Mouse (Mus musculus) midbrain, embryonic 11.5 days (tissue): ENCODE measurements at regions not wholly inside any gene's neighbourhood (a gene's known extent, or its start where the extent isn't known, plus 50 kb on each side); places are given as distances from the start of the nearest gene placed in this dataset.

ENCODE experiments used
- ATAC-seq: fragments of 200-750 bp; cut with Nextera tagmentation; 2 replicates; pipeline ENCODE4 v1.8.0; 2017; ENCODE audit warnings: moderate TSS enrichment, moderate library complexity; ENCODE audit not compliant: low FRiP score
- DNase-seq: peaks from one replicate; pipeline ENCODE4 v3.0.0; 2015; ENCODE audit warnings: low spot score; ENCODE audit errors: missing footprints
- H3K27ac ChIP-seq: fragments of 300-500 bp; sonication (generic); 2 replicates; pipeline ENCODE4 v1.5.1; 2014; ENCODE audit warnings: low read depth, low read length
- H3K27me3 ChIP-seq: fragments of 300-500 bp; sonication (generic); 2 replicates; pipeline ENCODE4 v1.6.1; 2014; ENCODE audit warnings: mild to moderate bottlenecking, low read length, moderate library complexity, mixed read lengths; ENCODE audit not compliant: control insufficient read depth, insufficient read depth
- H3K36me3 ChIP-seq: fragments of 300-500 bp; sonication (generic); 2 replicates; pipeline ENCODE4 v1.6.1; 2014; ENCODE audit warnings: mild to moderate bottlenecking, low read length, moderate library complexity, mixed read lengths; ENCODE audit not compliant: control insufficient read depth, insufficient read depth
- H3K4me1 ChIP-seq: fragments of 300-500 bp; sonication (generic); 2 replicates; pipeline ENCODE4 v1.6.1; 2014; ENCODE audit warnings: low read length; ENCODE audit not compliant: control insufficient read depth, insufficient read depth
- H3K4me2 ChIP-seq: fragments of 300-500 bp; sonication (generic); 2 replicates; pipeline ENCODE4 v1.6.1; 2014; ENCODE audit warnings: mild to moderate bottlenecking, moderate library complexity
- H3K4me3 ChIP-seq: fragments of 300-500 bp; sonication (generic); 2 replicates; pipeline ENCODE4 v1.5.1; 2014; ENCODE audit warnings: low read depth, low read length
- H3K9ac ChIP-seq: fragments of 300-500 bp; sonication (generic); 2 replicates; pipeline ENCODE4 v1.6.1; 2014; ENCODE audit warnings: low read length
- H3K9me3 ChIP-seq: fragments of 300-500 bp; sonication (generic); 2 replicates; pipeline ENCODE4 v1.6.1; 2016; ENCODE audit warnings: low read length; ENCODE audit not compliant: control insufficient read depth
- WGBS: fragments of 180-500 bp; shearing (Covaris S2); extraction: QIAGEN DNeasy Blood & Tissue Kit; methylation state at CpG from one replicate; pipeline ENCODE4 v1.1.7; 2014; 5-methylcytosine and 5-hydroxymethylcytosine counted together

DNA sequence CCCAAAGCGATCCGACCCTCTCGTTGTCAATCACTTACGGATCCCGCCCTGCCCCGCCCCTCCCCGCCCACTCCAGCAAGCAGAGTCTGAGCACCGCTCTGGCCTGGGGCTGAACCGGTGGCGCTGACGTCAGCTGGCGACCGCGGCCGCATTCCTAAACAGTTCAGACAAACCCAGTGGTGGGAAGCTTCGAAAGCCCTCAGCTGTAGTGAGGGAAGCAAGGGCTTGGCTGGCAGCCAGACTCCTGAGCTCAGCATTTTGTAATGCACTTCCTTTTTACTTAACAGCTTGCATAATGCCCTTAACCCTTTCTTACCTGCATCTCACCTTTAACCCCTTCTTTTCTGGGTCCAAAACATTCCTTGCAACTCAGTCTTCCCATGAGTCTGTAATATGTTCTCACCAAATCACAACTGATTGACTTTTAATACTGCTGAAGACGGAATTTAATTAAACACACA, 213.0 kb upstream of the Smim15 start:
- Histone ChIP-seq H3K9me3 (no peaks in the 10 kb centered on the region), H3K4me1 (peaks cover 24% of the 10 kb centered on the region), H3K36me3 (no peaks in the 10 kb centered on the region), H3K4me2 (peak overlapping the region; percentile 21), H3K27me3 (no peaks in the 10 kb centered on the region), H3K27ac (no peak overlapping the region), H3K4me3 (no peak overlapping the region), H3K9ac (no peak overlapping the region)
- peak; percentile 97 for DNase-seq
- ATAC-seq, result peak; percentile 99
- 3% methylated on average over 17 of the region's 17 CpGs for WGBS

DNA sequence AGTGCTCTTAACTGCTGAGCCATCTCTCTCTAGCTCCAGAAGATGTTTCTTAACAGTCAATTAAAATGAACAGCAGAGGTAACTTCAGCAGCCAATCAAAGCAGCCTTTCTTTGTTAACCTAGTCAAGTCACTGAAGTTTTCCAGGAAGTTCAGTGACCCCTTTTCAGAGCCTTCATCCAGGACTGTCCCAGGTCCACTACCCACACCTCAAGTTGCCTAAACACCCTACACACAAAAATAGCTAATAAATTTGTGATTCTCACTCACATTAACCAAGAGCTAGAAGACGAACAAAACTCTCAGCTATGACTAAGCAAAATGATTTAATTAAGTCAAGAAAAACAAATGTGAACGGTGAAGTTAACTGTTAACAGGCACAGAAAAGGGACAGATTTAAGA, 214.0 kb upstream of the Smim15 start:
- 72% methylated on average over 2 of the region's 2 CpGs for WGBS
- Histone ChIP-seq H3K4me3 (no peak overlapping the region), H3K4me2 (no peak overlapping the region), H3K27ac (no peak overlapping the region), H3K27me3 (no peaks in the 10 kb centered on the region), H3K4me1 (peaks cover 16% of the 10 kb centered on the region; the same call in 1 of the 2 replicates), H3K9me3 (no peaks in the 10 kb centered on the region), H3K9ac (no peak overlapping the region), H3K36me3 (no peaks in the 10 kb centered on the region)
- no peak for ATAC-seq
- DNase-seq, result no peak

DNA sequence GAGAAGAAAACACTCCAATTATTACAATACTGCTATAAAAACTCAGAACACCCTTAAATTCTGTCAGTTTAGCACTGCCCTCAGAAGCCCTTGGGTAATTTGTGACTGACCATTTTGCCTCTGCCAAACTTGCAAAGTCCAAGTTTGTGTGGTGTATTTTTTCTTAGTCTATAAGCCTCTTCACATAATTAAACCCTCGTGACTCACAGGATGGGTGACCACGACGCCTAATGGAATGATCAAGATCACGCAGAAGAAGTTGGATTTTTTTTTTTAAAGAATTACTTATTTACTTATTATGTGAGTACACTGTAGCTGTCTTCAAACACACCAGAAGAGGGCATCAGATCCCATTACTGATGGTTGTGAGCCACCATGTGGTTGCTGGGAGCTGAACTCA, 214.4 kb upstream of the Smim15 start:
- no peak overlapping the region for H3K4me3 ChIP-seq
- no peaks in the 10 kb centered on the region for H3K36me3 ChIP-seq
- peaks cover 13% of the 10 kb centered on the region; the same call in 1 of the 2 replicates for H3K4me1 ChIP-seq
- H3K27me3 ChIP-seq, result no peaks in the 10 kb centered on the region
- WGBS, result 95% methylated on average over 4 of the region's 4 CpGs
- H3K27ac ChIP-seq, result no peak overlapping the region
- no peak for ATAC-seq
- no peak overlapping the region for H3K9ac ChIP-seq
- no peak overlapping the region for H3K4me2 ChIP-seq
- no peak for DNase-seq
- no peaks in the 10 kb centered on the region for H3K9me3 ChIP-seq

DNA sequence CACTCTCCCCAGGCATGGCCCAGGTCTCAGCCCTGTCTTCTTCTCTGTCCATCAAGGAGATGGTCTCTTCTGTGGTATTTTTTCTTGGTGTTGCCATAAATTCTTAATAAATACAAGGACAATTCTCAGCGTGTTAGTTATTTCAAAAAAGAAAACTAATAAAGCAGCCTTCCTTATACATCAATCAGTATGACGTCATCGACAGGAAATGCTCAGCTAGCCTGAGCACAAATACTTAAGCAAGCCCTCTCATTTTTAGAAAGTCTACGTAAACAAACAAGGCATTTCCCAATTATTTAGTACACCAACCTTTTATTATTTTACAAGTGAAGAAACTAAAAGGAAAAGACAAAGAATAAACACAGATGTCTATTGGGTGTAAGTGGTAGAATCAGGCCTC, 218.6 kb upstream of the Smim15 start:
- Histone ChIP-seq H3K4me3 (no peak overlapping the region), H3K4me1 (peaks cover 5% of the 10 kb centered on the region; the same call in 1 of the 2 replicates), H3K9me3 (no peaks in the 10 kb centered on the region), H3K9ac (no peak overlapping the region), H3K27me3 (no peaks in the 10 kb centered on the region), H3K4me2 (no peak overlapping the region), H3K27ac (no peak overlapping the region), H3K36me3 (no peaks in the 10 kb centered on the region)
- DNase-seq, result no peak
- no peak for ATAC-seq
- WGBS, result 93% methylated on average over 4 of the region's 4 CpGs

DNA sequence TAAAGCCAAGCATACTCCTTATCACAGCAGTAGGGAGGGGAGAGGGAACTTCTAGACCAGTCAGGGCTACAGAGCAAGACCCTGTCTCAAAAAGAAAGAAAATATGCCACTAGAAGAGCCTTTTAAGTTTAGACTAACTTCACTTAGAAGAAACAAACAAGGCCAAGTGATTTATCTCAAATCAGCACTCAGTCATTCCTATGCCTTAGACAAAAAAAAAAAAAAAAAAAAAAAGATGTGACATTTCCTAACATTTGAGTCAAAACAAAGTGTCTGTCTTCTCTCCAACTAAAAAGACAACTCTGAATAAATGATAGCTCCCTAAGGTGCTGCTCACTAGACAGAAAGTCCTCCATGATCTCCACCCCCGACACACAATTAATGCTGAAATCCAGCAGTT, 220.9 kb upstream of the Smim15 start:
- H3K36me3 ChIP-seq, result no peaks in the 10 kb centered on the region
- H3K4me1 ChIP-seq, result peaks cover 8% of the 10 kb centered on the region; the same call in 1 of the 2 replicates
- 73% methylated on average over 1 of the region's 1 CpGs for WGBS
- H3K4me2 ChIP-seq, result no peak overlapping the region
- H3K27me3 ChIP-seq, result no peaks in the 10 kb centered on the region
- no peak for ATAC-seq
- no peaks in the 10 kb centered on the region for H3K9me3 ChIP-seq
- no peak overlapping the region for H3K9ac ChIP-seq
- DNase-seq, result no peak
- no peak overlapping the region for H3K4me3 ChIP-seq
- H3K27ac ChIP-seq, result no peak overlapping the region

DNA sequence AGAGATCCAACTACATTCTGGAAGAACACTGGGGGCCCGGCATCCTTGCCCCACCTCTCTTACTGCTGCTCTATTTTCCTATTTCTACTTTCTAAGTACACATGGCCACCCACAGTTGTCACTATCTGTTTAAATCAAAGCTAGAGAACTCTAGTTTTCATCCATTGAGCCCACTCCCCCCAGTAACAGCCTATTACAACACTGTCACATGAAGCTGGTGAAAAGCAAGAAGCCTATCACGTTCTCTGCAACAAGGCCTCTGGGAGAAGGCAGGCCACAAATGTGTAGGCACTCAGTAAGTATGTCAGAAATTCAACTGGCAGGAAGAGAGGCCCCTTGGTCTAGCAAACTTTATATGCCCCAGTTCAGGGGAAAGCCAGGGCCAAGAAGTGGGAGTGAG, 222.0 kb upstream of the Smim15 start:
- H3K9me3 ChIP-seq, result no peaks in the 10 kb centered on the region
- WGBS, result 67% methylated on average over 2 of the region's 2 CpGs
- ATAC-seq, result no peak

DNA sequence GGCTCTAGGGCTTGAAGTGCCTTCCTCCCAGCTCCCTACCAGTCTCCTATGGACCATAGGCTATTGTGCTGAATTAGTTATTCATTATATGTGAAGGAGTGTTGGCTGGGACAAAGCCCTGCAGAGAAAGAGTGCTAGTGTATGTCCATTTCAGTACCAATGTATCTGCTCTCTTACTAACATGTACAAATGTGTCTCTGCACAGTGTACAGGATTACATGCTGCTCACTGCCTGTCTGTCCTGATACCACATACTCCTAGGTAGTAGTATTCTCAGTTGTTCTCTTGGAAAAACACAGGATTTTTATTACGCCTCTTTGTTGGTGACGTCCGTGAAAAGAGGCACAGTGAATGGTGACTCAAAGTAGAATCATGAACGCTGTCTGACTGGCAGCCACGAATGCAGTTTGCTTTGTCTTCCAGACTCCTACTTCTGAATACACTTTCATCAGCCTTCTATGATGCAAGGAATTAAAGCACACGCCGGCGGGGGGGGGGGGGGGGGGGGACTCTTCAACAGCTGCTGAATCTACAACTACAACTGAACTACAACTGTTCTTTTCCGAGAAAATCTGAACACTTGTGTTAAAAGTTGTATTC, 230.6 kb upstream of the Smim15 start:
- Histone ChIP-seq H3K9me3 (no peaks in the 10 kb centered on the region), H3K4me2 (no peak overlapping the region), H3K27ac (no peak overlapping the region), H3K4me3 (no peak overlapping the region), H3K9ac (no peak overlapping the region), H3K27me3 (no peaks in the 10 kb centered on the region), H3K4me1 (peaks cover 16% of the 10 kb centered on the region), H3K36me3 (no peaks in the 10 kb centered on the region)
- 48% methylated on average over 9 of the region's 9 CpGs for WGBS
- DNase-seq, result no peak
- ATAC-seq, result peak; percentile 52; the same call in 1 of the 2 replicates

More for the DNA sequence above, 222.0 kb upstream of the Smim15 start:
- no peaks in the 10 kb centered on the region for H3K36me3 ChIP-seq
- no peak overlapping the region for H3K4me3 ChIP-seq
- DNase-seq, result no peak
- H3K9ac ChIP-seq, result no peak overlapping the region
- H3K4me2 ChIP-seq, result no peak overlapping the region
- no peak overlapping the region for H3K27ac ChIP-seq
- peaks cover 5% of the 10 kb centered on the region; the same call in 1 of the 2 replicates for H3K4me1 ChIP-seq
- no peaks in the 10 kb centered on the region for H3K27me3 ChIP-seq

DNA sequence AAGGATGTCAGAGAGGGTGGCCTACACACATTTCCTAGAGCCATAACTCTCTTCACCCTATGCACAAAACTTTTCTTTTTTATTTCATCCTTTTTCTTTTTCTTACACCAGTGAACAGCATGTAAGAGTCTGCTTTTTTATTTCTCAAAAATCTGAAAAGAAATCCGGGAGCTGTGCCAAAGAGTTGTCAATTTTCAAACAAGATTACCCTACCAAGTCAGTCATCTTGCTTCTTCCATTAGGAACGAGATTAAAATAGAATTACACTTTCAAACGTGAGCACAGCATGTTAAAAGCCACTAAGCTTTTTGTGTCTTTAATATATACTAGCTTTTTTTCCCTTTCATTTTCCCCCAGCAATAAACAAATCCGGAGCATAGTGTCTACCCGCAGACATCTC, 232.2 kb upstream of the Smim15 start:
- DNase-seq (no peak), ATAC-seq (no peak)
- Histone ChIP-seq H3K4me3 (no peak overlapping the region), H3K36me3 (no peaks in the 10 kb centered on the region), H3K4me2 (no peak overlapping the region), H3K27me3 (no peaks in the 10 kb centered on the region), H3K9me3 (no peaks in the 10 kb centered on the region), H3K27ac (no peak overlapping the region), H3K4me1 (peaks cover 16% of the 10 kb centered on the region), H3K9ac (no peak overlapping the region)
- 74% methylated on average over 5 of the region's 5 CpGs for whole genome bisulfite sequencing

DNA sequence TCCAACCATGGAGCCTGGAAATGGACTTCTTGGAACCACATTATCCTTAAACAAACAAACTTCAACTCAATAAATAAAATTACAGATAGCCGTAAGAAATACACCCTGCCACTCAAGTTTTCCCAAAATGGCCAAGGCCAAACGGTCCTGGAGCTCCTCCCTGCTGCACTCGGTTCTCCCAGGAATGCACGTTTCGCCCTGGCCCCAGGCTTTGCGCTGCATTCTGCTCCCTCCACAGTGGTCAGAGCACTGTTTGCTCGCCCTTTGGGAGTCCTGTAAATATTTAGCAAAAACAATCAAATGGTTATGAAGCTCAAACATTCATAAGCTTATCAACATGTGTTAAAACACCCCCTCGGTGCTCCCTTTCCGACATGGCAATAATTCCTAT, 233.4 kb upstream of the Smim15 start:
- H3K27me3 ChIP-seq, result no peaks in the 10 kb centered on the region

More for the DNA sequence above, 233.4 kb upstream of the Smim15 start:
- Histone ChIP-seq H3K4me1 (peaks cover 16% of the 10 kb centered on the region), H3K9me3 (no peaks in the 10 kb centered on the region), H3K9ac (no peak overlapping the region), H3K36me3 (no peaks in the 10 kb centered on the region), H3K4me3 (no peak overlapping the region), H3K4me2 (no peak overlapping the region), H3K27ac (no peak overlapping the region)
- no peak for DNase-seq
- 79% methylated on average over 9 of the region's 9 CpGs for WGBS
- ATAC-seq, result no peak
